Mouse (Mus musculus): Measurements from ENCODE around the gene Krtcap3.
"Not testable (repeated sequence)": the region's sequence is repeated elsewhere in the genome, so short reads cannot be mapped to it uniquely, and the experiment has no call there.

Gene Krtcap3

DNA sequence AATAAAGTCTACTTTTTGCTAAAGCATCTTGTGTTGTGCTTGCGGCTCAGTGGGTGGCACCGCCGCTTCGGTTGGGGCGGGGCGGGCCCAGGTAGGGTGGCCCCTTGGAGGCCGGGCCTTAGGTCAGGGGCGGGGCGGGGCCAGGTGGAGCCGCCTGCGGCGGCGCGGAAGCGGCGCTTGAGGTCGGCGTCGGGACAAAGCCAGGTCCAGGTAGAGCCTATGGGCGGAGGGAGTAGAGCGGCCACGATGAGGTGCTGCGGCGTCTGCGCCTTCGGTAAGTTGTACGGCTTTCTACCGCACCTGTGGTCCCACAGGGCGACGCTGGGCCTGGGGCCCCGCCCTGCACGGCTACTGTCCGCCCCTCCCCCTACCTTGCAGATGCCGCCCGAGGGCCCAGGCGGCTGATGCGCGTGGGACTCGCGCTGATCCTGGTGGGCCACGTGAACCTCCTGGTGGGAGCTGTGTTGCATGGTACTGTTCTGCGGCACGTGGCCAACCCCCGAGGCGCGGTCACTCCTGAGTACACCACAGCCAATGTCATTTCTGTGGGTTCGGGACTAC lies at the start of gene Krtcap3:
Gene Krtcap3, plus strand, starts transcription at position 151 of the 561 bp plus-strand sequence.
- peak; percentile 28 for ATAC-seq (ENCODE audit: low TSS enrichment)

- peak; percentile 95 for ATAC-seq (ENCODE audit: low TSS enrichment)
Observed at GRCm38 (mm10) chr5:31201742-31202590, 49.5 kb upstream of the Krtcap3 start, which contains the start of gene Zfp513. Zfp513 (minus strand) TSS chr5:31202303.

GRCm38 (mm10) chr5:31202933-31203332 lies 48.6 kb upstream of the Krtcap3 start:
- no peak for ATAC-seq (ENCODE audit: low TSS enrichment)

GRCm38 (mm10) chr5:31203866-31204265 lies 47.6 kb upstream of the Krtcap3 start:
- no peak for ATAC-seq (ENCODE audit: low TSS enrichment)

GRCm38 (mm10) chr5:31204421-31204820 lies 47.1 kb upstream of the Krtcap3 start:
- ATAC-seq (ENCODE audit: low TSS enrichment): no peak

GRCm38 (mm10) chr5:31216554-31216953 lies 34.9 kb upstream of the Krtcap3 start:
- not testable (repeated sequence) for ATAC-seq (ENCODE audit: low TSS enrichment)

GRCm38 (mm10) chr5:31218294-31218693 lies 33.2 kb upstream of the Krtcap3 start:
- no peak for ATAC-seq (ENCODE audit: low TSS enrichment)

DNA sequence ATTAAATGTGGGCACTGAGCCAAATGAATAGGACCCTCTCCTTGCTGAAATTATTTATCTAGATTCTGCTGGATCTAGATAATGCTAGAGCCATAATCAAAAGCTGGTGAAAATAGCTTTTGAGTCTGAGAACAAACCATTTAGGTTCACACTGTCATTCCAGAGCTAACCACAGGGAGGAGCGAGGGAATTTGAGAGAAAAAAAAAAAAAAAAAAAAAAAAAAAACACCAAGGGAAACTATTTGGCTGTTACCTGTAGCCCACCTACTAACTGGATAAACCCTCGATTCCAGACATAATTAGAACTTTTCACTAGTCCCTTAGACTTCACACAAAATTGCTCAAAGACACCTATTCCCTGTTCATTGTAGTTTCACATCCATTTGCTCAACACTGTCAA lies 32.4 kb upstream of the Krtcap3 start:
- ATAC-seq (ENCODE audit: low TSS enrichment): no peak

- ATAC-seq (ENCODE audit: low TSS enrichment): no peak
Observed at GRCm38 (mm10) chr5:31219474-31219873, 32.0 kb upstream of the Krtcap3 start.

- ATAC-seq (ENCODE audit: low TSS enrichment): peak; percentile 53
Observed at GRCm38 (mm10) chr5:31219911-31220447, 31.5 kb upstream of the Krtcap3 start.

DNA sequence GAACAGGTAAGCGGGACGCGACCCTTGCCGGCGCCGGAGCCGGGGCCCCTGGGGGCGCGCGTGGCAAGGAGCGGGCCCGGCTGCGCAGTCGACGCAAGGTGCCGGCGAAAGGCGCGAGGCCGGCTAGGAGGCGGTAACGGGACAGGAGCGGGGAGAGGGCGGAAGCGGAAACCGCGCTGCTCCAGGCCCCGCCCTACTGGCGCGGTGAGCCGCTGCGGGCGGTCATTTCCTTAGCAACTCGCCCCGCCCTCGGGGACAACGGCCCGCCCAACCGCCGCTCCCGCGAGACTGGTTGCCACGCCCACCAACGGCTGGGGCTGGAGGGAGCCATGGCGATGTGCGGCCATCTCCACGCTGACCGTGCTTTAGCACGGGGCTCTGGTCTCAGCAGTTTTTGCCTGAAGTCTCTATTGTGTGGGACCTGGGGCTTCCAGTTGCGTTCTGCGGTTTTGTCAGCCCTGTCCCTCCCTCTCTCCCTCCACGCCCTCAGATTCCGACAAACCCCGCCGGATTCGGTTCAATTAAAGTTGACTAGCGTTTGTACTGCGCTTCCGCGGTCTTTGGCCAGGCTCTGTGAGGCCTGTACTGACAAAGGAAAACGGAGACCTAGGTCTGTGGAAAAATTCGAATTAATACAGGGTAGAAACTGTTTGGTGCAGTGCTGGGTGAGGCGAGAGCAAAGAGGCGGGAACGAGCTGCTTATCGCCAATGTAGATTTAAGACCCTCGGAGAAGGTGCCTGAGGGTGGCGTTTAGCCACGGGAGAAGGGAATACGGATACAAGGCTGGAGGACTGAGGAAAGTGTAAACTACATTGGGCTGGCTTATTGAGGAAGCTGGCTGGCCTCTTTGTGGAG lies 30.8 kb upstream of the Krtcap3 start, which contains the start of gene Ppm1g:
Gene Ppm1g, minus strand, starts transcription at position 240 of the 856 bp plus-strand sequence.
- peak; percentile 90 for ATAC-seq (ENCODE audit: low TSS enrichment)

- ATAC-seq (ENCODE audit: low TSS enrichment): peak; percentile 6; the same call in 1 of the 2 replicates
Observed at GRCm38 (mm10) chr5:31221304-31221945, 30.1 kb upstream of the Krtcap3 start.

DNA sequence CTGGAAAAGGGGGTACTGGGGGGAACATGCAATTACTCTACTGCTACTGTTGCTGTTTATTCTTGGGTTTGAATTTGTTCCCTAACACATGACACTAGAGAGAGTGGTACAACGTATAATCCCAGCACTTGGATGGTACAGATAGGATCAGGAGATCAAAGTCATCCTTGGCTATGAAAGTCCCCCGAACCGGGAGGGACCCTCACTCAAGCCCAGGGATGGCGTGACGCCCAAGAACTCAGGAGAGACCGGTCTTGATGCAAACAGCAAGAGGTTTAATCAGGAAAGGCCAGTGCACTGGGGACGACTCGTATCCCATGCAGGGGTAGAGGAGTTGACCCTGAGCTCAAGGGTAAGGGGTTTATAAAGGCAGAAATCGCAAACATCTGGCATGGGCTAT lies 28.8 kb upstream of the Krtcap3 start:
- ATAC-seq (ENCODE audit: low TSS enrichment): no peak

GRCm38 (mm10) chr5:31226641-31227040 lies 24.9 kb upstream of the Krtcap3 start:
- no peak for ATAC-seq (ENCODE audit: low TSS enrichment)

GRCm38 (mm10) chr5:31240637-31241521 lies 10.6 kb upstream of the Krtcap3 start, which contains the start of the genes Nrbp1 and Gm9970:
Nrbp1 (plus strand) TSS chr5:31240864.
Gm9970 (minus strand) TSS chr5:31241232.
- ATAC-seq (ENCODE audit: low TSS enrichment): peak; percentile 97

- ATAC-seq (ENCODE audit: low TSS enrichment): peak; percentile 22
Observed at GRCm38 (mm10) chr5:31241522-31242034, 9.9 kb upstream of the Krtcap3 start.

GRCm38 (mm10) chr5:31242191-31242590 lies 9.3 kb upstream of the Krtcap3 start:
- ATAC-seq (ENCODE audit: low TSS enrichment): no peak

GRCm38 (mm10) chr5:31250716-31251115 lies 775 bp upstream of the Krtcap3 start:
- ATAC-seq (ENCODE audit: low TSS enrichment): no peak

DNA sequence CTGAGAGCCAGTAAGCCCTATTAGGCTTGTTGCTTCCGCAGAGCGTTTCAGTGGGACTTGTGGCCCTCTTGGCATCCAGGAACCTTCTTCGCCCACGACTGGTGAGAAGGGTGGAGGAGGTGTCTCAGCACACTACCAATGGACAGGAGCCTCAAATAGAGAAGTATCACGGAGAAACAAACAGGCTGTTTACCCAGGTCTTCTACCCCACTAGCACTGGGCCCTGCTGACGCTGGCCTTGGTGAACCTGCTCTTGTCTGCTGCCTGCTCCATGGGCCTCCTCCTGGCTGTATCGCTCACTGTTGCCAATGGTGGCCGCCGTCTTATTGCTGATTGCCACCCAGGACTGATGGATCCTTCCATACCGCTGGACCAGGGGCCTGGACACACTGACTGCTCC lies 660 bp downstream of the Krtcap3 start:
- ATAC-seq (ENCODE audit: low TSS enrichment): peak; percentile 25; the same call in 1 of the 2 replicates

Measured in frontal cortex, adult (tissue).